Mouse (Mus musculus): Measurements from ENCODE around the gene Cdkn1c.

DNA sequence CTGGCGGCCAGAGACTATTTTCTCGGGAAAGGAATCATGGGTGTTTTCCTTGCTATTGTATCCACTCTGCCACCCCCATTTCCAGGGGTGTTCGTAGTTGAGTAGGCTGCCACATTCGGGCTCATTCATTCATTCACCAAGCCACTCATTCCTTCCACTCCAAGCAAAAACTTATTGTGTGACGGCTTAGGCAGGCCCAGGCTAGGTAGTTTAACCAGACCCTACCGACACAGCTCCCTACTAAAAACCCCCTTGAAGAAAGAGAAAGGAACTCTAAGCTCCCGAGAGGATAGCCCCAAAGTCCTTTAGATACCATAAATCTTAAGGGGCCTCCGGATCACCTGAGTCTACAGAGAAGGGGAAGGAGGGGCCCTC is 16.3 kb downstream of the Cdkn1c start:
- TF ChIP-seq POLR2A (IDR thresholded peaks at IDR 0.05; ENCODE audit: low read depth, low read length) (no peak), CTCF (conservative IDR thresholded peaks at IDR 0.05 in 1 of 2, IDR thresholded peaks at IDR 0.05 in 1 of 2; ENCODE audit: low read depth in 2 of 2, low read length in 2 of 2) (no peak), MAFK (IDR thresholded peaks at IDR 0.05; ENCODE audit: insufficient replicate concordance, low read length) (no peak), MAZ (IDR thresholded peaks at IDR 0.05; ENCODE audit: low read depth, low read length) (no peak), E2F4 (IDR thresholded peaks at IDR 0.05; ENCODE audit: insufficient replicate concordance, low read depth, low read length) (no peak), CHD2 (IDR thresholded peaks at IDR 0.05; ENCODE audit: low read length) (no peak), EP300 (IDR thresholded peaks at IDR 0.05; ENCODE audit: low read length) (no peak), SMC3 (IDR thresholded peaks at IDR 0.05; ENCODE audit: low read depth, low read length) (no peak), UBTF (IDR thresholded peaks at IDR 0.05; ENCODE audit: low read depth, low read length) (no peak), JUN (IDR thresholded peaks at IDR 0.05; ENCODE audit: insufficient read depth, low read depth, low read length) (no peak), KAT2A (IDR thresholded peaks at IDR 0.05; ENCODE audit: insufficient replicate concordance, low read length) (no peak)

Measured in CH12.LX (cell line).